Mouse (Mus musculus): ENCODE results near the gene Rnf223. TPM values are rescaled to one million over a fixed set of nuclear protein-coding genes. Genes with fewer than 3 reads are reported as not detected.

Rnf223 gene
- polyA plus RNA-seq, 1 experiment from 2014 or later = not detected

DNA sequence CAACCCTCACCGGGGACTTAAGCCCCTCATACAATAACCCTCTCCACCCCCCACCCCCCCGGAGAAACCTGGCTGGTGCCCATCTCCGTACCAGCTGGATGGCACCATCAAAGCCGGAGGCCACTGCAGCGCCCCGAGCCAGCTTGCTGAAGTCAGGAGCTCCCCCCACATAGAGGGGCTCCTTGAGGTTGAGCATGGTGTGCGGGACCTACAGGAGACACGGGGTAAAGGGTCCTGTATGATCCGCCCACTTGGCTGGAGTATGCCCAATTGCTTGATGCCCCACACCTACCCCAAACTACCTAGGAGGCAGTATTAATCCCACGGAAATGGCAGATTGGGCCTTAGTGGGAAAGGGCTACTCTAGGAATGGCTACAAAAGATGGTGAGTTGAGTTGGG is 38.8 kb downstream of the Rnf223 start:
- Histone ChIP-seq H3K27me3 (replicated peaks; ENCODE audit: control insufficient read depth, insufficient read depth, low read length) (no peaks in the 10 kb centered on the region), H3K27ac (ENCODE audit: low read depth, low read length) (no peak overlapping the region), H3K4me2 (replicated peaks; ENCODE audit: low read depth) (no peak overlapping the region), H3K4me1 (replicated peaks; ENCODE audit: control insufficient read depth, insufficient read depth, low read length) (no peaks in the 10 kb centered on the region), H3K9me3 (ENCODE audit: control insufficient read depth) (no peaks in the 10 kb centered on the region), H3K9ac (ENCODE audit: low read depth, low read length) (no peak overlapping the region), H3K36me3 (ENCODE audit: control insufficient read depth, insufficient read depth) (peaks cover 88% of the 10 kb centered on the region), H3K4me3 (ENCODE audit: low read depth, low read length) (no peak overlapping the region)
- WGBS = 94% methylated on average over 10 of the region's 10 CpGs
- no peak for ATAC-seq
- TF ChIP-seq CTCF (IDR thresholded peaks at IDR 0.05; ENCODE audit: low read depth) = no peak

DNA sequence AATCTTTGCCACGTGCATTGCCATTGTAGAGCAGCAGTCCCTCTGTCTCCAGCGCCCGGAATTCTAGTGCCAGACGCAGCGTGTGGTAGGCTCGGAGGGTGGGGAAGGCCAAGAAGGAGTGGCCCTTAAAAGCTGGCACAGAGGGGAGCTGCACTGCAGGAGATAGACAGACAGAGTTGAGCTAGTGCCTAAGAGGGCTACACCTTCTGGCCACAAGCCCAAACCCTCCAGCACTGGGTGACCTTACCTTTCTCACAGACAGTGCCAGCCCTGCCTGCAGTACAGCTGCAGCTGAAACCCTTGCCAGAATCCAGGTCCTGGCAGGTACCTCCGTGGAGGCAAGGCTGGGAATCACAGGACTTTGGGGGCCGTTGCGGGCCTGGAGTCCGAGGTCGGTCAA is 41.5 kb downstream of the Rnf223 start:
- peaks cover 94% of the 10 kb centered on the region for H3K36me3 ChIP-seq (ENCODE audit: control insufficient read depth, insufficient read depth)
- H3K27me3 ChIP-seq (replicated peaks; ENCODE audit: control insufficient read depth, insufficient read depth, low read length) = no peaks in the 10 kb centered on the region
- no peak overlapping the region for H3K4me3 ChIP-seq (ENCODE audit: low read depth, low read length)
- no peak overlapping the region for H3K4me2 ChIP-seq (replicated peaks; ENCODE audit: low read depth)
- no peak for ATAC-seq
- WGBS = 95% methylated on average over 11 of the region's 11 CpGs
- no peak overlapping the region for H3K27ac ChIP-seq (ENCODE audit: low read depth, low read length)
- no peaks in the 10 kb centered on the region for H3K4me1 ChIP-seq (replicated peaks; ENCODE audit: control insufficient read depth, insufficient read depth, low read length)
- H3K9ac ChIP-seq (ENCODE audit: low read depth, low read length) = no peak overlapping the region
- H3K9me3 ChIP-seq (ENCODE audit: control insufficient read depth) = no peaks in the 10 kb centered on the region
- no peak for TF ChIP-seq CTCF (IDR thresholded peaks at IDR 0.05; ENCODE audit: low read depth)

GRCm38 (mm10) chr4:156177630-156178029 is 47.3 kb downstream of the Rnf223 start:
- Histone ChIP-seq H3K27ac (ENCODE audit: low read depth, low read length) (no peak overlapping the region), H3K4me2 (replicated peaks; ENCODE audit: low read depth) (no peak overlapping the region), H3K9ac (ENCODE audit: low read depth, low read length) (no peak overlapping the region), H3K27me3 (replicated peaks; ENCODE audit: control insufficient read depth, insufficient read depth, low read length) (no peaks in the 10 kb centered on the region), H3K4me1 (replicated peaks; ENCODE audit: control insufficient read depth, insufficient read depth, low read length) (no peaks in the 10 kb centered on the region), H3K4me3 (ENCODE audit: low read depth, low read length) (no peak overlapping the region), H3K36me3 (ENCODE audit: control insufficient read depth, insufficient read depth) (peaks cover 69% of the 10 kb centered on the region), H3K9me3 (ENCODE audit: control insufficient read depth) (no peaks in the 10 kb centered on the region)
- 95% methylated on average over 9 of the region's 9 CpGs for WGBS
- TF ChIP-seq CTCF (IDR thresholded peaks at IDR 0.05; ENCODE audit: low read depth) = no peak
- no peak for ATAC-seq

Other genes starting within 250 kb of the Rnf223 start
- gene Pusl1, start 238.7 kb upstream of the Rnf223 start, polyA plus RNA-seq (2015; fragmentation: Nextera tagmentation; extraction: Ambion mirVana) = 23.6 and 23.8 TPM in 2 replicates
- 4.4 TPM in 2 replicates for gene Acap3, start 238.7 kb upstream of the Rnf223 start, polyA plus RNA-seq (2015; fragmentation: Nextera tagmentation; extraction: Ambion mirVana)
- gene Ube2j2, start 186.7 kb upstream of the Rnf223 start, polyA plus RNA-seq (2015; fragmentation: Nextera tagmentation; extraction: Ambion mirVana) = 101 and 104 TPM in 2 replicates
- gene C1qtnf12, start 168.2 kb upstream of the Rnf223 start, polyA plus RNA-seq (2015; fragmentation: Nextera tagmentation; extraction: Ambion mirVana) = 129 and 138 TPM in 2 replicates
- gene B3galt6, start 137.9 kb upstream of the Rnf223 start, polyA plus RNA-seq (2015; fragmentation: Nextera tagmentation; extraction: Ambion mirVana) = 5.8 and 6.0 TPM in 2 replicates
- 219 and 222 TPM in 2 replicates for gene Sdf4, start 137.6 kb upstream of the Rnf223 start, polyA plus RNA-seq (2015; fragmentation: Nextera tagmentation; extraction: Ambion mirVana)
- gene Tnfrsf4, start 116.7 kb upstream of the Rnf223 start, polyA plus RNA-seq (2015; fragmentation: Nextera tagmentation; extraction: Ambion mirVana) = 0.14 and 0.35 TPM in 2 replicates
- gene Tnfrsf18, start 104.3 kb upstream of the Rnf223 start, polyA plus RNA-seq (2015; fragmentation: Nextera tagmentation; extraction: Ambion mirVana) = 0.55 and 0.56 TPM in 2 replicates
- gene Ttll10, start 71.1 kb upstream of the Rnf223 start, polyA plus RNA-seq (2015; fragmentation: Nextera tagmentation; extraction: Ambion mirVana) = 2.1 and 2.6 TPM in 2 replicates
- gene 9430015G10Rik, start 20.5 kb upstream of the Rnf223 start, polyA plus RNA-seq (2015; fragmentation: Nextera tagmentation; extraction: Ambion mirVana) = 3.4 and 3.5 TPM in 2 replicates
- 15.1 and 17.7 TPM in 2 replicates for gene Agrn, start 67.0 kb downstream of the Rnf223 start, polyA plus RNA-seq (2015; fragmentation: Nextera tagmentation; extraction: Ambion mirVana)
- 36.0 and 40.5 TPM in 2 replicates for gene Isg15, start 70.3 kb downstream of the Rnf223 start, polyA plus RNA-seq (2015; fragmentation: Nextera tagmentation; extraction: Ambion mirVana)
- gene AW011738, start 72.8 kb downstream of the Rnf223 start, polyA plus RNA-seq (2015; fragmentation: Nextera tagmentation; extraction: Ambion mirVana) = 0.85 and 0.93 TPM in 2 replicates
- 0.39 and 0.47 TPM in 2 replicates for gene Perm1, start 85.4 kb downstream of the Rnf223 start, polyA plus RNA-seq (2015; fragmentation: Nextera tagmentation; extraction: Ambion mirVana)
- 8.3 and 8.6 TPM in 2 replicates for gene Plekhn1, start 104.3 kb downstream of the Rnf223 start, polyA plus RNA-seq (2015; fragmentation: Nextera tagmentation; extraction: Ambion mirVana)
- 19.9 and 20.4 TPM in 2 replicates for gene Noc2l, start 105.5 kb downstream of the Rnf223 start, polyA plus RNA-seq (2015; fragmentation: Nextera tagmentation; extraction: Ambion mirVana)
- 0.18 TPM in 1 of 2 replicates, not detected in the other for gene Samd11, start 125.1 kb downstream of the Rnf223 start, polyA plus RNA-seq (2015; fragmentation: Nextera tagmentation; extraction: Ambion mirVana)
- not detected in 2 replicates for gene Vmn2r-ps159, start 200.6 kb downstream of the Rnf223 start, polyA plus RNA-seq (2015; fragmentation: Nextera tagmentation; extraction: Ambion mirVana)